ENCODE assay signal across 20 mouse cellular contexts in genomic region chr2:107010160-107010559, GRCm38 (mm10). TPM values are rescaled to one million over a fixed set of nuclear protein-coding genes. Genes with fewer than 3 reads are reported as not detected.
DNase-seq lines count a peak whose midpoint lies in the region; TF ChIP-seq lines count a peak whose summit lies in the region.
"Had no signal": no experiment of that assay in that cellular context is flagged by ENCODE, and none has a peak within 500 bp of the region (broad histone marks: within the 10 kb centered on the region; RNA-seq: fewer than 3 reads in every experiment).

No protein-coding gene starts in this region.

- no peak overlapping the region for H3K27ac ChIP-seq in ES-E14 (ENCODE audit: insufficient read depth, low read depth, low read length, poor library complexity, severe bottlenecking)
- H3K27ac ChIP-seq: forebrain, embryonic 12.5 days; heart, embryonic 10.5 days; lung, embryonic 15.5 days; neural tube, embryonic 12.5 days had no signal

- in situ Hi-C loops in ES-E14 (cut with MboI; ENCODE audit: low sequenced_read_pairs in 2 of 2, unreplicated experiment in 2 of 2) = no loop called here

- no peak overlapping the region for H3K4me3 ChIP-seq in ES-E14 (ENCODE audit: insufficient read depth in 1 of 2, low read depth in 1 of 2, low read length in 2 of 2, poor library complexity in 1 of 2, severe bottlenecking in 1 of 2)
- H3K4me3 ChIP-seq: forebrain, embryonic 12.5 days; heart, embryonic 10.5 days; lung, embryonic 15.5 days; neural tube, embryonic 12.5 days had no signal

- H3K9ac ChIP-seq in ES-E14 (ENCODE audit: insufficient read depth, low read depth, low read length, poor library complexity, severe bottlenecking) = no peak overlapping the region
- H3K9ac ChIP-seq: forebrain, embryonic 12.5 days; lung, embryonic 15.5 days; neural tube, embryonic 12.5 days had no signal

- H3K36me3 ChIP-seq in ES-E14 (ENCODE audit: control insufficient read depth, insufficient read depth, low read length, poor library complexity, severe bottlenecking) = no peaks in the 10 kb centered on the region
- H3K36me3 ChIP-seq: forebrain, embryonic 12.5 days; heart, embryonic 10.5 days; lung, embryonic 15.5 days; neural tube, embryonic 12.5 days had no signal

- no peaks in the 10 kb centered on the region for H3K9me3 ChIP-seq in ES-E14 (ENCODE audit: control insufficient read depth, insufficient read depth, low read depth, low read length)
- H3K9me3 ChIP-seq: forebrain, embryonic 12.5 days; heart, embryonic 10.5 days; lung, embryonic 15.5 days; neural tube, embryonic 12.5 days had no signal

- no peaks in the 10 kb centered on the region for H3K4me1 ChIP-seq in ES-E14 (ENCODE audit: control insufficient read depth in 2 of 2, insufficient read depth in 2 of 2, low read length in 2 of 2, poor library complexity in 1 of 2)
- H3K4me1 ChIP-seq: forebrain, embryonic 12.5 days; lung, embryonic 15.5 days; neural tube, embryonic 12.5 days had no signal

- intact Hi-C loops in left cerebral cortex, postnatal 14 days (cut with DNase I) = no loop called here

- DNase-seq in frontal cortex, postnatal 36 days (ENCODE audit: low spot score in 2 of 2) = peak; percentile 2 to 22
- no peak for DNase-seq in frontal cortex, postnatal 25 days (ENCODE audit: low spot score in 2 of 2)
- peak; percentile 3 to 6 for DNase-seq in left cerebral cortex, postnatal 14 days (ENCODE audit: low spot score in 2 of 2)
- DNase-seq in left cerebral cortex, adult 8-10 months (ENCODE audit: low spot score in 2 of 2) = no peak
- DNase-seq in ES-E14 (ENCODE audit: low read depth, low spot score) = peak; percentile 7
- DNase-seq in adrenal gland, postnatal 14 days = peak; percentile 18
- DNase-seq in thymus, postnatal 14 days = no peak
- DNase-seq in gastrocnemius, postnatal 4 days (ENCODE audit: low spot score in 2 of 2) = no peak
- DNase-seq: cerebellum, adult 18-20 months; heart, postnatal 4 days; kidney, adult 8-10 months; thymus, adult 2 months had no signal

TF ChIP-seq in ES-E14, 5 proteins besides CTCF, POLR2A, EP300 and RAD21:
- TF ChIP-seq MAFK (IDR thresholded peaks at IDR 0.05; ENCODE audit: insufficient read depth, low read depth, low read length) (no peak), HCFC1 (IDR thresholded peaks at IDR 0.05; ENCODE audit: borderline replicate concordance, insufficient read depth, low read length) (no peak), ZNF384 (IDR thresholded peaks at IDR 0.05; ENCODE audit: low read depth, low read length) (no peak), ZC3H11A (IDR thresholded peaks at IDR 0.05; ENCODE audit: borderline replicate concordance, low read depth, low read length) (no peak), CHD2 (IDR thresholded peaks at IDR 0.05; ENCODE audit: low read depth, low read length) (no peak)

RNA-seq across cellular contexts. Expression of gene Arl14ep, which starts 35.9 kb away (rescaled TPM):
- total RNA-seq in left cerebral cortex, postnatal 14 days (2021) = 10 to 100 TPM; 36.9 to 40.1 TPM
- 10 to 100 TPM; 39.6 to 42.3 (median 40.3) TPM for total RNA-seq in left cerebral cortex, adult 8-10 months (2022)
- total RNA-seq in ES-E14 (2012; rRNA removed) = 37.5 and 39.4 TPM in 2 replicates
- total RNA-seq in adrenal gland, postnatal 14 days (2021) = 29.7 and 33.3 TPM in 2 replicates
- 10 to 100 TPM; 16.5 to 20.6 TPM for total RNA-seq in gastrocnemius, postnatal 4 days (2021)

RNA-seq across cellular contexts. Expression of gene Fshb, which starts 49.3 kb away (rescaled TPM):
- total RNA-seq in left cerebral cortex, postnatal 14 days (2021) = not detected
- not detected for total RNA-seq in left cerebral cortex, adult 8-10 months (2022)
- not detected in 2 replicates for total RNA-seq in ES-E14 (2012; rRNA removed)
- total RNA-seq in adrenal gland, postnatal 14 days (2021) = not detected in 2 replicates
- total RNA-seq in gastrocnemius, postnatal 4 days (2021) = not detected
- total RNA-seq: gastrocnemius, adult 8-10 months; heart, postnatal 4 days; left cerebral cortex, postnatal 25 days; liver, adult 2 months; megakaryocyte progenitor cell, adult 5-6 weeks had no signal

Comparison
In these comparisons a context has a peak if more than half of its experiments do, and no peak if none do; other contexts are left out.
1. DNase-seq: peak in frontal cortex, postnatal 36 days (2 of 2), left cerebral cortex, postnatal 14 days (2 of 2), ES-E14 (single experiment) and adrenal gland, postnatal 14 days (single experiment); none in frontal cortex, postnatal 25 days (0 of 2), left cerebral cortex, adult 8-10 months (0 of 2), thymus, postnatal 14 days (single experiment) and gastrocnemius, postnatal 4 days (0 of 2).